Mouse (Mus musculus): ENCODE data around the gene Mrps26. TPM values are rescaled to one million over a fixed set of nuclear protein-coding genes. Genes with fewer than 3 reads are reported as not detected.
"Not testable (repeated sequence)": the region's sequence is repeated elsewhere in the genome, so short reads cannot be mapped to it uniquely, and the experiment has no call there.

Mrps26 gene
- 95.6 and 95.9 TPM in 2 replicates for polyA plus RNA-seq (2012; rRNA removed)

- peak; percentile 69 for TF ChIP-seq POLR2A (IDR thresholded peaks at IDR 0.05; ENCODE audit: borderline replicate concordance, insufficient read depth, low read length)
- TF ChIP-seq CTCF (IDR thresholded peaks at IDR 0.05; ENCODE audit: borderline replicate concordance, insufficient read depth, low read depth, low read length) = peak; percentile 31; the same call in 1 of the 2 replicates
- peak within 1 kb of the TSS; percentile 49 for H3K27ac ChIP-seq (ENCODE audit: insufficient read depth, low read length)
- under 1% methylated on average over 61 of the region's 61 CpGs for WGBS
- H3K27me3 ChIP-seq (ENCODE audit: control insufficient read depth, insufficient read depth, low read length) = no peaks in the 10 kb centered on the region
- DNase-seq = peak; percentile 92 to 95
- H3K4me3 ChIP-seq (replicated peaks; ENCODE audit: insufficient read depth, low read depth, low read length) = peak within 1 kb of the TSS; percentile 79
- peaks cover 7% of the 10 kb centered on the region for H3K4me1 ChIP-seq (ENCODE audit: control insufficient read depth, insufficient read depth, low read length)
These were observed at the start of gene Mrps26 for GRCm38 (mm10) chr2:130563212-130564055. Gene Mrps26 (plus strand): TSS chr2:130563742.

- WGBS = 96% methylated on average over 8 of the region's 8 CpGs
- H3K4me1 ChIP-seq (ENCODE audit: control insufficient read depth, insufficient read depth, low read length) = no peaks in the 10 kb centered on the region; the same call in 1 of the 2 replicates
- DNase-seq = no peak
- TF ChIP-seq POLR2A (IDR thresholded peaks at IDR 0.05; ENCODE audit: borderline replicate concordance, insufficient read depth, low read length) (no peak), CTCF (IDR thresholded peaks at IDR 0.05; ENCODE audit: borderline replicate concordance, insufficient read depth, low read depth, low read length) (no peak)
- H3K4me3 ChIP-seq (replicated peaks; ENCODE audit: insufficient read depth, low read depth, low read length) = no peak overlapping the region
- H3K27me3 ChIP-seq (ENCODE audit: control insufficient read depth, insufficient read depth, low read length) = no peaks in the 10 kb centered on the region
- no peak overlapping the region for H3K27ac ChIP-seq (ENCODE audit: insufficient read depth, low read length)
These were observed 49.6 kb upstream of the Mrps26 start for GRCm38 (mm10) chr2:130513907-130514306.

- H3K4me1 ChIP-seq (ENCODE audit: control insufficient read depth, insufficient read depth, low read length) = no peaks in the 10 kb centered on the region; the same call in 1 of the 2 replicates
- H3K4me3 ChIP-seq (replicated peaks; ENCODE audit: insufficient read depth, low read depth, low read length) = no peak overlapping the region
- WGBS = 39% methylated on average over 5 of the region's 5 CpGs
- no peaks in the 10 kb centered on the region for H3K27me3 ChIP-seq (ENCODE audit: control insufficient read depth, insufficient read depth, low read length)
- no peak for DNase-seq
- TF ChIP-seq CTCF (IDR thresholded peaks at IDR 0.05; ENCODE audit: borderline replicate concordance, insufficient read depth, low read depth, low read length) = no peak
- no peak for TF ChIP-seq POLR2A (IDR thresholded peaks at IDR 0.05; ENCODE audit: borderline replicate concordance, insufficient read depth, low read length)
- H3K27ac ChIP-seq (ENCODE audit: insufficient read depth, low read length) = no peak overlapping the region
These were observed 47.8 kb upstream of the Mrps26 start for GRCm38 (mm10) chr2:130515791-130516190.

- Histone ChIP-seq H3K27ac (ENCODE audit: insufficient read depth, low read length) (no peak overlapping the region), H3K27me3 (ENCODE audit: control insufficient read depth, insufficient read depth, low read length) (no peaks in the 10 kb centered on the region), H3K4me3 (replicated peaks; ENCODE audit: insufficient read depth, low read depth, low read length) (no peak overlapping the region), H3K4me1 (ENCODE audit: control insufficient read depth, insufficient read depth, low read length) (no peaks in the 10 kb centered on the region)
- DNase-seq = no peak
- no peak for TF ChIP-seq CTCF (IDR thresholded peaks at IDR 0.05; ENCODE audit: borderline replicate concordance, insufficient read depth, low read depth, low read length)
- TF ChIP-seq POLR2A (IDR thresholded peaks at IDR 0.05; ENCODE audit: borderline replicate concordance, insufficient read depth, low read length) = no peak
- WGBS = 95% methylated on average over 2 of the region's 2 CpGs
These were observed 41.6 kb upstream of the Mrps26 start for GRCm38 (mm10) chr2:130521927-130522326.

- H3K4me3 ChIP-seq (replicated peaks; ENCODE audit: insufficient read depth, low read depth, low read length); DNase-seq; H3K27ac ChIP-seq (ENCODE audit: insufficient read depth, low read length); H3K27me3 ChIP-seq (ENCODE audit: control insufficient read depth, insufficient read depth, low read length); H3K4me1 ChIP-seq (ENCODE audit: control insufficient read depth, insufficient read depth, low read length): not testable (repeated sequence)
- WGBS = 78% methylated on average over 4 of the region's 4 CpGs
These were observed 38.1 kb upstream of the Mrps26 start for GRCm38 (mm10) chr2:130525480-130525879.

- DNase-seq = no peak
- WGBS = 78% methylated on average over 6 of the region's 6 CpGs
- Histone ChIP-seq H3K4me1 (ENCODE audit: control insufficient read depth, insufficient read depth, low read length) (no peaks in the 10 kb centered on the region), H3K4me3 (replicated peaks; ENCODE audit: insufficient read depth, low read depth, low read length) (no peak overlapping the region), H3K27me3 (ENCODE audit: control insufficient read depth, insufficient read depth, low read length) (no peaks in the 10 kb centered on the region), H3K27ac (ENCODE audit: insufficient read depth, low read length) (no peak overlapping the region)
- TF ChIP-seq POLR2A (IDR thresholded peaks at IDR 0.05; ENCODE audit: borderline replicate concordance, insufficient read depth, low read length) (no peak), CTCF (IDR thresholded peaks at IDR 0.05; ENCODE audit: borderline replicate concordance, insufficient read depth, low read depth, low read length) (no peak)
These were observed 35.1 kb upstream of the Mrps26 start for GRCm38 (mm10) chr2:130528457-130528856.

- WGBS = 92% methylated on average over 2 of the region's 2 CpGs
- H3K27ac ChIP-seq (ENCODE audit: insufficient read depth, low read length) = no peak overlapping the region
- DNase-seq = no peak
- H3K4me3 ChIP-seq (replicated peaks; ENCODE audit: insufficient read depth, low read depth, low read length) = no peak overlapping the region
- H3K27me3 ChIP-seq (ENCODE audit: control insufficient read depth, insufficient read depth, low read length) = no peaks in the 10 kb centered on the region
- H3K4me1 ChIP-seq (ENCODE audit: control insufficient read depth, insufficient read depth, low read length) = no peaks in the 10 kb centered on the region
- TF ChIP-seq CTCF (IDR thresholded peaks at IDR 0.05; ENCODE audit: borderline replicate concordance, insufficient read depth, low read depth, low read length) = no peak
- no peak for TF ChIP-seq POLR2A (IDR thresholded peaks at IDR 0.05; ENCODE audit: borderline replicate concordance, insufficient read depth, low read length)
These were observed 34.3 kb upstream of the Mrps26 start for GRCm38 (mm10) chr2:130529290-130529689.

GRCm38 (mm10) chr2:130529925-130530324 lies 33.6 kb upstream of the Mrps26 start:
- no peak for DNase-seq
- WGBS = 82% methylated on average over 7 of the region's 7 CpGs
- TF ChIP-seq CTCF (IDR thresholded peaks at IDR 0.05; ENCODE audit: borderline replicate concordance, insufficient read depth, low read depth, low read length) = no peak
- TF ChIP-seq POLR2A (IDR thresholded peaks at IDR 0.05; ENCODE audit: borderline replicate concordance, insufficient read depth, low read length) = no peak
- H3K27ac ChIP-seq (ENCODE audit: insufficient read depth, low read length) = no peak overlapping the region
- no peaks in the 10 kb centered on the region for H3K4me1 ChIP-seq (ENCODE audit: control insufficient read depth, insufficient read depth, low read length)
- no peaks in the 10 kb centered on the region for H3K27me3 ChIP-seq (ENCODE audit: control insufficient read depth, insufficient read depth, low read length)
- no peak overlapping the region for H3K4me3 ChIP-seq (replicated peaks; ENCODE audit: insufficient read depth, low read depth, low read length)
